17 mouse cellular contexts compared by ENCODE assay signal in genomic region chr5:91951404-91951803, GRCm38 (mm10). TPM values are rescaled to one million over a fixed set of nuclear protein-coding genes. Genes with fewer than 3 reads are reported as not detected.
A peak's percentile ranks its signal among the peaks of the same experiment; 100 is the strongest.
DNase-seq lines count a peak whose midpoint lies in the region; ATAC-seq and TF ChIP-seq lines count a peak whose summit lies in the region.
"Had no signal": no experiment of that assay in that cellular context is flagged by ENCODE, and none has a peak within 500 bp of the region (broad histone marks: within the 10 kb centered on the region; RNA-seq: fewer than 3 reads in every experiment).

No protein-coding gene starts in this region.

- H3K79me2 ChIP-seq in MEL (ENCODE audit: control insufficient read depth, insufficient read depth, low read length, poor library complexity), result no peaks in the 10 kb centered on the region; the same call in 1 of the 2 replicates

- peaks cover 40% of the 10 kb centered on the region for H3K36me3 ChIP-seq in forebrain, postnatal 0 days (ENCODE audit: insufficient read depth)
- peaks cover 49% of the 10 kb centered on the region for H3K36me3 ChIP-seq in forebrain, embryonic 12.5 days (replicated peaks)
- peaks cover 0 to 37% of the 10 kb centered on the region in 2 experiments; a peak in 2 of 4 replicates for H3K36me3 ChIP-seq in MEL (ENCODE audit: control insufficient read depth in 1 of 2, insufficient read depth in 2 of 2, low read length in 2 of 2)

- H3K27me3 ChIP-seq in forebrain, postnatal 0 days (ENCODE audit: insufficient read depth, low read length), result no peaks in the 10 kb centered on the region
- no peaks in the 10 kb centered on the region for H3K27me3 ChIP-seq in forebrain, embryonic 12.5 days
- no peaks in the 10 kb centered on the region for H3K27me3 ChIP-seq in MEL (ENCODE audit: control insufficient read depth in 1 of 2, insufficient read depth in 2 of 2, low read length in 2 of 2)
- H3K27me3 ChIP-seq: forebrain, embryonic 15.5 days; neural tube, embryonic 13.5 days had no signal

- ATAC-seq in forebrain, postnatal 0 days, result peak; percentile 74
- no peak for ATAC-seq in forebrain, embryonic 12.5 days (ENCODE audit: low FRiP score)
- ATAC-seq in megakaryocyte progenitor cell, adult 5-6 weeks (replicated peaks; ENCODE audit: poor library complexity), result 0 out of 2 replicates have a peak, but pooled peaks have one; percentile 39
- ATAC-seq: forebrain, embryonic 15.5 days had no signal

- peak; percentile 84 for TF ChIP-seq RAD21 in MEL (IDR thresholded peaks at IDR 0.05; ENCODE audit: low read depth, low read length)

- H3K4me2 ChIP-seq in forebrain, postnatal 0 days (ENCODE audit: low read depth), result no peak overlapping the region
- H3K4me2 ChIP-seq in forebrain, embryonic 12.5 days, result no peak overlapping the region
- H3K4me2 ChIP-seq: forebrain, embryonic 15.5 days; neural tube, embryonic 13.5 days had no signal

- no peak overlapping the region for H3K4me3 ChIP-seq in forebrain, postnatal 0 days (ENCODE audit: low read depth, low read length)
- no peak overlapping the region for H3K4me3 ChIP-seq in forebrain, embryonic 12.5 days (replicated peaks)
- H3K4me3 ChIP-seq in left cerebral cortex, adult 2 months, result no peak overlapping the region
- no peak overlapping the region for H3K4me3 ChIP-seq in MEL (ENCODE audit: control insufficient read depth in 1 of 2, insufficient read depth in 1 of 2, low read depth in 2 of 2, low read length in 2 of 2)
- H3K4me3 ChIP-seq: forebrain, embryonic 15.5 days; heart, embryonic 10.5 days; neural tube, embryonic 13.5 days had no signal

- TF ChIP-seq CTCF in forebrain, postnatal 0 days (IDR thresholded peaks at IDR 0.05; ENCODE audit: low read depth), result peak; percentile 62
- TF ChIP-seq CTCF in left cerebral cortex, adult 2 months (IDR thresholded peaks at IDR 0.05), result peak; percentile 65
- peak in 1 of 3 experiments; percentile 65; a peak in 2 of 6 replicates for TF ChIP-seq CTCF in MEL (IDR thresholded peaks at IDR 0.05 in 2 of 3, conservative IDR thresholded peaks at IDR 0.05 in 1 of 3; ENCODE audit: control insufficient read depth in 1 of 3, insufficient read depth in 1 of 3, low read depth in 2 of 3, low read length in 3 of 3, poor library complexity in 1 of 3, severe bottlenecking in 1 of 3)

- TF ChIP-seq EP300 in MEL (IDR thresholded peaks at IDR 0.05; ENCODE audit: low read depth in 1 of 2, low read length in 2 of 2), result no peak

- peak; percentile 77 for DNase-seq in forebrain, postnatal 0 days
- no peak for DNase-seq in left cerebral cortex, adult 2 months (ENCODE audit: extremely low spot score in 1 of 2, low spot score in 2 of 2)
- DNase-seq in left cerebral cortex, adult 9 months (ENCODE audit: low spot score in 2 of 2), result no peak
- DNase-seq in MEL (ENCODE audit: low read depth, low spot score), result peak; percentile 40
- DNase-seq in urinary bladder, postnatal 36 days (ENCODE audit: low spot score in 2 of 2), result no peak
- no peak for DNase-seq in Muller cell, postnatal 12 days (ENCODE audit: inconsistent ontology term)
- DNase-seq: cerebellum, adult 11-12 months; kidney, adult 11 months; thymus, adult 2 months had no signal

- no peak overlapping the region for H3K27ac ChIP-seq in forebrain, postnatal 0 days (ENCODE audit: low read depth, low read length)
- H3K27ac ChIP-seq in forebrain, embryonic 12.5 days, result no peak overlapping the region
- no peak overlapping the region for H3K27ac ChIP-seq in left cerebral cortex, adult 2 months
- H3K27ac ChIP-seq in MEL (ENCODE audit: control insufficient read depth, low read depth, low read length), result no peak overlapping the region
- H3K27ac ChIP-seq: forebrain, embryonic 15.5 days; heart, embryonic 10.5 days; neural tube, embryonic 13.5 days had no signal

- no peaks in the 10 kb centered on the region for H3K4me1 ChIP-seq in forebrain, postnatal 0 days (ENCODE audit: insufficient read depth)
- H3K4me1 ChIP-seq in forebrain, embryonic 12.5 days, result no peaks in the 10 kb centered on the region
- no peaks in the 10 kb centered on the region for H3K4me1 ChIP-seq in MEL (ENCODE audit: control insufficient read depth in 1 of 2, insufficient read depth in 2 of 2, low read length in 2 of 2)
- H3K4me1 ChIP-seq: forebrain, embryonic 15.5 days; heart, embryonic 10.5 days; neural tube, embryonic 13.5 days had no signal

- H3K9ac ChIP-seq in forebrain, postnatal 0 days, result no peak overlapping the region
- no peak overlapping the region for H3K9ac ChIP-seq in forebrain, embryonic 12.5 days
- H3K9ac ChIP-seq in MEL (ENCODE audit: control insufficient read depth, low read depth, low read length, poor library complexity, severe bottlenecking), result no peak overlapping the region
- H3K9ac ChIP-seq: forebrain, embryonic 15.5 days; neural tube, embryonic 13.5 days had no signal

- H3K9me3 ChIP-seq in forebrain, postnatal 0 days (ENCODE audit: low read length), result no peaks in the 10 kb centered on the region
- H3K9me3 ChIP-seq in forebrain, embryonic 12.5 days, result no peaks in the 10 kb centered on the region
- no peaks in the 10 kb centered on the region for H3K9me3 ChIP-seq in MEL (replicated peaks; ENCODE audit: insufficient read depth, low read length)
- H3K9me3 ChIP-seq: forebrain, embryonic 15.5 days; heart, embryonic 10.5 days; neural tube, embryonic 13.5 days had no signal

- intact Hi-C loops in left cerebral cortex, adult 2 months (cut with DNase I), result loop anchor here (2.0 to 5.0 kb wide), 3 partner anchors 435 to 999 kb away; partner anchors contain the start of gene Parm1

- no peak for TF ChIP-seq POLR2A in MEL (IDR thresholded peaks at IDR 0.05; ENCODE audit: control insufficient read depth in 1 of 2, insufficient read depth in 1 of 2, low read depth in 1 of 2, low read length in 2 of 2, poor library complexity in 1 of 2)

TF ChIP-seq in MEL, 35 proteins besides CTCF, POLR2A, EP300 and RAD21:
- peak; percentile 69 for TF ChIP-seq ZC3H11A (IDR thresholded peaks at IDR 0.05; ENCODE audit: low read depth, low read length)
- no peak for TF ChIP-seq SIN3A (IDR thresholded peaks at IDR 0.05; ENCODE audit: low read length)
- peak; percentile 71 for TF ChIP-seq SMC3 (IDR thresholded peaks at IDR 0.05; ENCODE audit: low read depth, low read length)
TF ChIP-seq in MEL: peak in this region for 2.

RNA-seq across cellular contexts. Expression of gene Rchy1, which starts 11.5 kb away (rescaled TPM):
- 39.9 and 40.0 TPM in 2 replicates for total RNA-seq in forebrain, postnatal 0 days (2014; rRNA removed)
- 44.2 and 67.1 TPM in 2 replicates for polyA plus RNA-seq in forebrain, postnatal 0 days (2015; fragmentation: Nextera tagmentation; extraction: Ambion mirVana)
- polyA plus RNA-seq in forebrain, embryonic 12.5 days (2016; fragmentation: Nextera tagmentation; extraction: Ambion mirVana), result 61.2 and 65.2 TPM in 2 replicates
- total RNA-seq in left cerebral cortex, adult 2 months (2021), result 10 to 100 TPM; 37.3 to 38.1 TPM
- 24.8 and 28.6 TPM in 2 replicates for total RNA-seq in MEL (2012; rRNA removed)
- polyA plus RNA-seq in MEL (2012; ENCODE audit: insufficient read depth in 1 of 2, insufficient read length in 2 of 2, low read depth in 1 of 2, low replicate concordance in 2 of 2, missing spikeins in 1 of 2), result 10 to 100 TPM; 26.9 to 74.4 TPM
- 54.4 and 56.0 TPM in 2 replicates for total RNA-seq in megakaryocyte progenitor cell, adult 5-6 weeks (2015)
- 34.3 and 36.6 TPM in 2 replicates for total RNA-seq in megakaryocyte progenitor cell, adult 5-6 weeks (2017)

RNA-seq across cellular contexts. Expression of gene Odaph, which starts 35.9 kb away (rescaled TPM):
- total RNA-seq in forebrain, postnatal 0 days (2014; rRNA removed), result 0.43 TPM in 1 of 2 replicates, not detected in the other
- polyA plus RNA-seq in forebrain, postnatal 0 days (2015; fragmentation: Nextera tagmentation; extraction: Ambion mirVana), result 0.28 TPM in 1 of 2 replicates, not detected in the other
- polyA plus RNA-seq in forebrain, embryonic 12.5 days (2016; fragmentation: Nextera tagmentation; extraction: Ambion mirVana), result not detected in 2 replicates
- not detected for total RNA-seq in left cerebral cortex, adult 2 months (2021)
- 0.27 TPM in 1 of 2 replicates, not detected in the other for total RNA-seq in MEL (2012; rRNA removed)
- under 1 TPM in 1 of 2 experiments, not detected in 1; 0.65 TPM for polyA plus RNA-seq in MEL (2012; ENCODE audit: insufficient read depth in 1 of 2, insufficient read length in 2 of 2, low read depth in 1 of 2, low replicate concordance in 2 of 2, missing spikeins in 1 of 2)
- not detected in 2 replicates for total RNA-seq in megakaryocyte progenitor cell, adult 5-6 weeks (2015)
- 0.54 TPM in 1 of 2 replicates, not detected in the other for total RNA-seq in megakaryocyte progenitor cell, adult 5-6 weeks (2017)
- total RNA-seq: left cerebral cortex, adult 8-10 months had no signal
- polyA plus RNA-seq: forebrain, embryonic 15.5 days; heart, embryonic 10.5 days; lung, embryonic 16.5 days; neural tube, embryonic 13.5 days; small intestine, adult 2 months; thymus, adult 2 months had no signal

Comparison
In these comparisons a context has a peak if more than half of its experiments do, and no peak if none do; other contexts are left out.
1. DNase-seq: peak in forebrain, postnatal 0 days (single experiment) and MEL (single experiment); none in left cerebral cortex, adult 2 months (0 of 2), left cerebral cortex, adult 9 months (0 of 2), urinary bladder, postnatal 36 days (0 of 2) and Muller cell, postnatal 12 days (single experiment).